Mouse (Mus musculus) kidney, adult 2 months (tissue): ENCODE data around the gene Plin5.

ENCODE experiments used
- CTCF ChIP-seq: fragments of 200-500 bp; conservative IDR thresholded peaks from 2 replicates; pipeline ENCODE4 v1.5.1; 2011; ENCODE audit warnings: low read depth, mild to moderate bottlenecking, control low read depth, low read length, moderate library complexity, mixed read lengths; ENCODE audit not compliant: insufficient read depth, insufficient read length
- POLR2A ChIP-seq: fragments of 200-500 bp; IDR thresholded peaks from one replicate; pipeline ENCODE4 v1.6.1; 2011; ENCODE audit warnings: low read depth, low read length, control low read depth

DNA sequence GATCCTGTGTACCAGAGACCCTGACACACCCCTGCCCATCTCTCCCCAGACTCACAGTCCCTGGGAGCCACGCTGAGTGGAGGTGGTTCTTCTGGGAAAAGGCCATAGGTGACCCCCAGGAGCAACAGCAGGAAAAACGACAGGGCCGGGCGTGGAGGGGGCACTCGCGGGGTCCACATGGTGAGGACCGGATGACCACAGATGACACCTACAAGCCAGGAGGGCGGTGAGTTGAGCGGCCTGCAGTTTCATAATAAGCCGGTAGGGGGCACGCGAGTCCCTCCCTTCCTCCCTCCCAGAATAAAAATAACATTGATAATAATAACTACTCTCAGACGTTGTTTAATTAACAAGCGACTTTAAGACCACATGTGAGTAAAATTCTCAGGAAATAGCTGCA lies 15.3 kb upstream of the Plin5 start:
- TF ChIP-seq POLR2A (no peak), CTCF (peak; percentile 83)
